Mouse (Mus musculus) heart, embryonic 10.5 days (tissue): ENCODE data around the gene Cfap69. TPM values are rescaled to one million over a fixed set of nuclear protein-coding genes. Genes with fewer than 3 reads are reported as not detected.

ENCODE experiments used
- DNase-seq: peaks from one replicate; pipeline ENCODE4 v3.0.0-alpha.2; 2017; ENCODE audit warnings: low spot score
- H3K27ac ChIP-seq: fragments of 300-500 bp; sonication (generic); 2 replicates; pipeline ENCODE4 v1.5.1; 2016; ENCODE audit warnings: mild to moderate bottlenecking
- H3K27me3 ChIP-seq: fragments of 300-500 bp; sonication (generic); 2 replicates; pipeline ENCODE4 v1.6.1; 2016; ENCODE audit warnings: mild to moderate bottlenecking; ENCODE audit not compliant: poor library complexity, insufficient read depth, severe bottlenecking
- H3K36me3 ChIP-seq: fragments of 300-500 bp; sonication (generic); 2 replicates; pipeline ENCODE4 v1.6.1; 2016; ENCODE audit warnings: mild to moderate bottlenecking, moderate library complexity
- H3K4me1 ChIP-seq: fragments of 300-500 bp; sonication (generic); 2 replicates; pipeline ENCODE4 v1.6.1; 2016; ENCODE audit warnings: mild to moderate bottlenecking
- H3K4me3 ChIP-seq: fragments of 300-500 bp; sonication (generic); 2 replicates; pipeline ENCODE4 v1.5.1; 2016; ENCODE audit warnings: mild to moderate bottlenecking, moderate library complexity
- H3K9me3 ChIP-seq: fragments of 300-500 bp; sonication (generic); 2 replicates; pipeline ENCODE4 v1.6.1; 2016; ENCODE audit warnings: mild to moderate bottlenecking, moderate library complexity
- WGBS: fragments of 180-500 bp; shearing (Covaris S2); methylation state at CpG from one replicate; pipeline ENCODE4 v1.1.7; 2016; 5-methylcytosine and 5-hydroxymethylcytosine counted together
- polyA plus RNA-seq: library from polyadenylated mRNA; unstranded; fragments of >200 nt; fragmentation: Nextera tagmentation; extraction: Ambion mirVana; gene quantifications from 2 replicates; pipeline ENCODE4 v1.2.1, GENCODE M21; 2016

Cfap69 gene
- polyA plus RNA-seq, 1 experiment from 2014 or later = 2.6 TPM

DNA sequence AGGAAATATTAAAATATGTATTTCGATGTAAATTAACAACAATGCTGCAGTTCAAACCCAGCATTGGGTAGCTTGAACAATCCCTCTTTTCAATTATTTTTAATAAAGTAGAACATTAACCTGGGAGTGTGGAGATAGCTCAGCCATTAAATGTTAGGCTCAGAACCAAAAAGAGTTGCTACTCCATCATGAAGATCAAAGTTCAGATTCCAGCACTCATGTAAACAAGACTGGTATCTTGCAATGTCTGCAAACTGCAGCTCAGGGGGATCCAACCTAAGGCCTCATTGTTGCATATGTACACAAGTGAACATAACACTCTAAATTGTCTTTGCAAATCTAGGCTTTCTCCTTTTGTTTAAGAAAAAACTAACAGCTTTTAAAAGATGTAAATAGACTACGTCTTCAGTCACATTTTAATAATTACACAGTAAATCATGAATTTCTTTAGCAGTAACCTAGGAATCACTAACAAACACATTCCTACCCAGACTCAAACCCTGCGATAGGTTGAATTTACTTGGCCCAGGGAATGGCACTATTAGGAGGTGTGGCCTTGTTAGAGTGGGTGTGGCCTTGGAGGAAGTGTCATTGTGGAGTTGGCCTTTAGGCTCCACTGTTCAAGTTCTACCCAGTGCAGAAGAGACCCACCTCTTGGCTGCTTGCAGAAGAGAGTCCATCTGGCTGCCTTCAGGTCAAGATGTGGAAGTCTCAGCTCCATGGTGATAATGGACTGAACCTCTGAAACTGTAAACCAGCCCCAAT is 130.2 kb downstream of the Cfap69 start:
- Histone ChIP-seq H3K27me3 (no peaks in the 10 kb centered on the region), H3K36me3 (peaks cover 14% of the 10 kb centered on the region), H3K4me1 (no peaks in the 10 kb centered on the region), H3K9me3 (no peaks in the 10 kb centered on the region), H3K4me3 (no peak overlapping the region), H3K27ac (no peak overlapping the region)
- 90% methylated on average over 3 of the region's 3 CpGs for WGBS
- no peak for DNase-seq

Other genes with a start within 250 kb of the Cfap69 start
- 15.8 and 17.7 TPM in 2 replicates for gene Cdk14, start 243.9 kb downstream of the Cfap69 start, polyA plus RNA-seq
- not detected in 2 replicates for gene 1700015F17Rik, start 185.1 kb downstream of the Cfap69 start, polyA plus RNA-seq
- gene Cldn12, start 149.3 kb downstream of the Cfap69 start, polyA plus RNA-seq = 21.5 and 27.4 TPM in 2 replicates
- gene Gtpbp10, start 104.7 kb downstream of the Cfap69 start, polyA plus RNA-seq = 22.9 and 27.1 TPM in 2 replicates
- gene Gm8773, start 90.4 kb downstream of the Cfap69 start, polyA plus RNA-seq = 0.92 TPM in 2 replicates
- 3.3 and 6.9 TPM in 2 replicates for gene Steap2, start 30.3 kb upstream of the Cfap69 start, polyA plus RNA-seq
- gene Steap1, start 85.1 kb upstream of the Cfap69 start, polyA plus RNA-seq = 4.0 and 10.7 TPM in 2 replicates